Mouse (Mus musculus) heart, embryonic 11.5 days (tissue): ENCODE data around the gene Erich4. TPM values are rescaled to one million over a fixed set of nuclear protein-coding genes. Genes with fewer than 3 reads are reported as not detected.

ENCODE experiments used
- ATAC-seq: fragments of 200-750 bp; cut with Nextera tagmentation; replicated peaks from 2 replicates; pipeline ENCODE4 v1.8.0; 2017; ENCODE audit warnings: moderate library complexity; ENCODE audit not compliant: insufficient number of reproducible peaks, low FRiP score, low TSS enrichment
- H3K27ac ChIP-seq: fragments of 300-500 bp; sonication (generic); 2 replicates; pipeline ENCODE4 v1.5.1; 2014; ENCODE audit warnings: mild to moderate bottlenecking, low read depth, low read length
- H3K27me3 ChIP-seq: fragments of 300-500 bp; sonication (generic); 2 replicates; pipeline ENCODE4 v1.6.1; 2014; ENCODE audit warnings: mild to moderate bottlenecking, low read length, mixed read lengths; ENCODE audit not compliant: control insufficient read depth, insufficient read depth
- H3K36me3 ChIP-seq: fragments of 300-500 bp; sonication (generic); 2 replicates; pipeline ENCODE4 v1.6.1; 2014; ENCODE audit warnings: mild to moderate bottlenecking, low read length, moderate library complexity, mixed read lengths; ENCODE audit not compliant: control insufficient read depth, insufficient read depth
- H3K4me1 ChIP-seq: fragments of 300-500 bp; sonication (generic); 2 replicates; pipeline ENCODE4 v1.6.1; 2014; ENCODE audit warnings: low read length; ENCODE audit not compliant: control insufficient read depth, insufficient read depth
- H3K4me2 ChIP-seq: fragments of 300-500 bp; sonication (generic); 2 replicates; pipeline ENCODE4 v1.6.1; 2014; ENCODE audit warnings: mild to moderate bottlenecking, moderate library complexity
- H3K4me3 ChIP-seq: fragments of 300-500 bp; sonication (generic); 2 replicates; pipeline ENCODE4 v1.5.1; 2014; ENCODE audit warnings: low read depth, low read length
- H3K9ac ChIP-seq: fragments of 300-500 bp; sonication (generic); 2 replicates; pipeline ENCODE4 v1.6.1; 2014; ENCODE audit warnings: mild to moderate bottlenecking, low read depth, low read length, moderate library complexity
- H3K9me3 ChIP-seq: fragments of 300-500 bp; sonication (generic); replicated peaks from 2 replicates; pipeline ENCODE4 v1.6.1; 2016; ENCODE audit warnings: low read length; ENCODE audit not compliant: control insufficient read depth
- WGBS: fragments of 180-500 bp; shearing (Covaris S2); extraction: QIAGEN DNeasy Blood & Tissue Kit; methylation state at CpG from one replicate; pipeline ENCODE4 v1.1.7; 2014; ENCODE audit not compliant: insufficient replicate concordance; 5-methylcytosine and 5-hydroxymethylcytosine counted together
- polyA plus RNA-seq: library from polyadenylated mRNA; unstranded; fragments of >200 nt; fragmentation: Nextera tagmentation; extraction: Ambion mirVana; gene quantifications from 2 replicates; pipeline ENCODE4 v1.2.1, GENCODE M21; 2014

Gene Erich4
- polyA plus RNA-seq, 1 experiment from 2014 or later, result not detected

DNA sequence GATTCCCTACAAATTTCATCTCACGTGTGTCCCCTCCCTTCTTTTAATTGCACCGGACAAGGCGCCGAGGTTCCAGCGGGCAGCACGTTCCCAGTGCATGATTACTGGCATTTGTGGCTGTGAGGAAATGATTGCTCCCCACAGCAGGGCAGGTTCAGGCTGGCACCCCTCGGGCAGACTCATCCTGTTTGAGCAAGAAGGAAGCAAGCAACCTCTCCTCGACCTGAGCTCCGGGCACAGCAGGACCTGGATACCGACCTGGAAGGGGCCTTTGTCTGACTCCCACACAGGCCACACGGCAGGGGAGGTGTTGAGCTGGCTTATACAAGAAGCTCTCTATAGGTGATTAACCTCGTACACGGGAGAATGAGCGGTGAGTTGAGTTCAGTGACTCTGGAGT lies 29.4 kb upstream of the Erich4 start:
- Histone ChIP-seq H3K4me3 (no peak overlapping the region), H3K9me3 (no peaks in the 10 kb centered on the region), H3K36me3 (no peaks in the 10 kb centered on the region; the same call in 1 of the 2 replicates), H3K4me1 (no peaks in the 10 kb centered on the region; the same call in 1 of the 2 replicates), H3K4me2 (no peak overlapping the region), H3K27ac (no peak overlapping the region), H3K9ac (no peak overlapping the region), H3K27me3 (no peaks in the 10 kb centered on the region)
- ATAC-seq, result no peak
- 69% methylated on average over 14 of the region's 14 CpGs for WGBS

DNA sequence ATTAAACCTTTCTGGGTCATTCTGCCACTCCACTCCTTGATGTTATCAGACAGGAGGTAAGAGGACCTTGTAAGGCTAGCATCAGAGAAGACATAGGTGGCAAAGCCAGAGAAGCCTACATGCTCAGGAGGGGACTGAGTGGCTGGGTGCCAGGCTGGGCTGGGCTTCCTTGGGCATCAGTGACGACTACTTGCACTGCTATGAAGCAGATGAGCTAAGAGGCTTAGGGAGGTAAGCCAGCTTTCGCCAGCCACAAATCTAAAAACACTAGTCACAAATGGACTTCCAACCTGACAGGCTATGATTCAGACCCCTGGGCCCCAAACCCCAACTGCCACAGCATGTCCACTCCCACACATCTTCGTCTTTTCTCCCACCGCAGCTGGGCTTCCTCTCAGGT lies 28.9 kb upstream of the Erich4 start:
- 82% methylated on average over 4 of the region's 4 CpGs for WGBS
- Histone ChIP-seq H3K9me3 (no peaks in the 10 kb centered on the region), H3K4me2 (no peak overlapping the region), H3K4me3 (no peak overlapping the region), H3K27me3 (no peaks in the 10 kb centered on the region), H3K36me3 (no peaks in the 10 kb centered on the region; the same call in 1 of the 2 replicates), H3K27ac (no peak overlapping the region), H3K9ac (no peak overlapping the region), H3K4me1 (no peaks in the 10 kb centered on the region; the same call in 1 of the 2 replicates)
- ATAC-seq, result no peak

DNA sequence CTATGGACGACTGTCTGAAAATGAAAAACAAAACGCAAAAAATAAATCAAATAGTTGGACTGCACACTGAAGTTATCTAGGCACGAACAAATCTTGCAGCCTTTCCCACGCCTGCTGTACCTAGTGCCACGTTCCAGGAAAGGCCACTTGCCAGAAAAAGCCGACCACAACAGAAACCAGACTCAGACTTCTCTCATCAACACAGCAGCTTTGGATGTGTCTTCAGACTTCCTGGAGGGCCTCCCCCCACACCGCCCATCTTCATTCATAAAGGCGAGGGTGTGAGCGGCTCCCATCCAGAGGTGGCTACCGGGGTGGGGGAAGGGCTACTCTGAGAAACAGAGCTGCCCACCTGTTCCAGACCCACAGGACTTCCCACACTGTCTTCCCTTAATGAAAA lies 28.4 kb upstream of the Erich4 start:
- Histone ChIP-seq H3K27ac (no peak overlapping the region), H3K4me3 (no peak overlapping the region), H3K36me3 (no peaks in the 10 kb centered on the region; the same call in 1 of the 2 replicates), H3K27me3 (no peaks in the 10 kb centered on the region), H3K9ac (no peak overlapping the region), H3K4me2 (no peak overlapping the region), H3K4me1 (peaks cover under 1% of the 10 kb centered on the region; the same call in 1 of the 2 replicates), H3K9me3 (no peaks in the 10 kb centered on the region)
- 73% methylated on average over 10 of the region's 10 CpGs for WGBS
- no peak for ATAC-seq

DNA sequence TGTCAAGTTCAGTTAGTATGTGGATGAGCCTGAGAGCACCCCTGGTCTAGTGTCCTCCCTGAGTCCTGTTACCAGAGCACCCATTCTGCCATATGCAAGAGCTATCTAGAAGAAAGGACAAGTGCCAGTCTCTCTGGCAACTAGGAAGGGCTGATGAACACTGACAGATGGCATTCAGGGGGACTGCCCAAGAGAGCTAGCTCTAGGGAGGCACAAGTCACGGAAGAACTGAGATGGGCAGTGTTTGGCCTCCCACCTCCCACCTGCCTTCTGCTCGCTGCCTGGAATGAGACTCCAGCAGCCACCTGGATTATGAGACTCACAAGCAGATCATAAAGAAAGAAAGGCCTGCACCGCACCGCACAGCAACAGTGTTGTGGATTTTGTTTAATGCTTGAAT lies 24.1 kb upstream of the Erich4 start:
- WGBS, result 85% methylated on average over 4 of the region's 4 CpGs
- no peak for ATAC-seq
- Histone ChIP-seq H3K4me1 (peaks cover 6% of the 10 kb centered on the region; the same call in 1 of the 2 replicates), H3K9me3 (no peaks in the 10 kb centered on the region), H3K9ac (no peak overlapping the region), H3K4me3 (no peak overlapping the region), H3K27me3 (no peaks in the 10 kb centered on the region), H3K27ac (no peak overlapping the region), H3K4me2 (no peak overlapping the region), H3K36me3 (no peaks in the 10 kb centered on the region; the same call in 1 of the 2 replicates)

DNA sequence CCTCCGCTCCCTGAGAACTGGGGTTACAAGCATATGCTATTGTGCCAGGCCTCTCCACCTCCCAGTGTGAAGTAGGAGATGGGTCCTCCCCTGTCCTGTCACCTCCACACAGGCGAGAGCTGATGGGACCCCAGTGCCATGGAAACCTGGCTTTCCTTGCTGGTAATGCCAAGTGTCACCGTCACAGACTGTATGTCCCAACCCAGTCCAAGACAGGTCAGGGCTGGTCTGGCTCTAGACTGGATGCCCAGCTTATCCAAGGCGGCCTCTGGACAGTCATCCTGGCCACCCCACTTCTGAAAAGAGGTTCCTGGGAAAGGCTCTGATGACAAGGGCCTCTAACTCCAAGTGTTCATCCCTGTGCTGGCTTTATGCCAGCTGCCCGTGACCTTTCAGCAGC lies 21.4 kb upstream of the Erich4 start:
- Histone ChIP-seq H3K4me2 (no peak overlapping the region), H3K27ac (no peak overlapping the region), H3K4me3 (no peak overlapping the region), H3K9ac (no peak overlapping the region; the same call in 1 of the 2 replicates), H3K36me3 (no peaks in the 10 kb centered on the region), H3K27me3 (no peaks in the 10 kb centered on the region), H3K4me1 (peaks cover 6% of the 10 kb centered on the region; the same call in 1 of the 2 replicates), H3K9me3 (no peaks in the 10 kb centered on the region)
- WGBS, result 76% methylated on average over 5 of the region's 5 CpGs
- ATAC-seq, result no peak

DNA sequence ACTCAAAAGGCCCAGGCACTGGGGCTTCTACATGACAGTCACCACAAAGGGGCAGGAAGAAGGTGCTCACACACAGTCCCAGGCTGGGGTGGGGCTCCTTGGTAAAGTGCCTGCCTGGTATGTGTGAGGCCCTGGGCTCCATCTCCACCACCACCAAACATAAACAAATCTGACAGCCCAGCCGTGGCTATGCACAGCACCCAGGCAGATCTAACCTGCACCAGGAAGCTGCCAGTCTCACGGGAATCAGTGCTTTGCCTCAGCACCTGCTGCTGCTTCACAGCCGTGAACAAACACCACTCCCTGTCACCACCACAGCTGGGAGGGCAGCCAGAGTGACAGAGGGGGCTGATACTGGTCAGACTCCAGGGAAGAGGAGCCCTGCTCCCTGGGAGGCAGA lies 20.7 kb upstream of the Erich4 start:
- Histone ChIP-seq H3K4me2 (no peak overlapping the region), H3K27ac (no peak overlapping the region), H3K9me3 (no peaks in the 10 kb centered on the region), H3K9ac (no peak overlapping the region), H3K27me3 (no peaks in the 10 kb centered on the region), H3K4me3 (no peak overlapping the region), H3K4me1 (peaks cover 6% of the 10 kb centered on the region; the same call in 1 of the 2 replicates), H3K36me3 (no peaks in the 10 kb centered on the region)
- 27% methylated on average over 3 of the region's 3 CpGs for WGBS
- ATAC-seq, result no peak

DNA sequence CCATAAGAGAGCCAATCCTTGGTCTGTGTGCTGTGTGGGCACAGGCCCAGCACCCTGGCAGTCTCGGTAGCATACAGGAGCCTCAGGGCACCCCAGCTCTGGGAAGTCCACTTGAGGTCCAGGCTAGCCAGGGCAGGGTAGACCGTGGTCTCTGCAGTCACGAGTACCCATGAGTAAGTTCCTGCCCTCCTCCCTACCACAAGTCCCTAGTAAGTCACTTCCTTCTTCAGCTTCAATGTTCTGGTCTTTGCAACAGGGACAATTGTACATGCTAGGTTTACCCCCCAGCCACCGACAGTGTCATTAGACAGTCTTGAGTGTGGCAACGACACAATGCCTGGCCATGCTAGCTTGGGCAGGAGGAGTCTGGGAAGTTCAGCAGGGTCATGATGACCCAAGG lies 17.0 kb upstream of the Erich4 start:
- 69% methylated on average over 5 of the region's 5 CpGs for WGBS
- ATAC-seq, result no peak
- H3K27me3 ChIP-seq, result 0 out of 2 replicates have a peak, but pooled peaks cover 2% of the 10 kb centered on the region
- no peaks in the 10 kb centered on the region; the same call in 1 of the 2 replicates for H3K36me3 ChIP-seq
- no peak overlapping the region for H3K4me3 ChIP-seq
- no peak overlapping the region for H3K9ac ChIP-seq
- H3K27ac ChIP-seq, result no peak overlapping the region
- H3K9me3 ChIP-seq, result no peaks in the 10 kb centered on the region
- H3K4me2 ChIP-seq, result no peak overlapping the region
- H3K4me1 ChIP-seq, result peaks cover 9% of the 10 kb centered on the region

DNA sequence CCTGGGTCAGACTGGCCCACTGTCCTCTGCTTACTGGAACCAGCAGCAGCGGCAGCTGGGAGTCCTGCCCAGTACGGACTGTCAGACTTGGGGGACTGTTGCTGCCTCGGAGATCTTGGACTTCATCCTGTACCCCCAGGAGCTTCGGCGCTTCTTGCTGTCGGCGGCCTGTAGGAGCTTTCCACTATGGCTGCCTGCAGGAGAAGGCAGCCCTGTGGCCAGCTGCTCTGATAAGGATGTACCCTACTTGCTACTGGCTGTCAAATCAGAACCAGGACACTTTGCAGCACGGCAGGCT lies 12.6 kb upstream of the Erich4 start:
- 0 out of 2 replicates have a peak, but pooled peaks cover 2% of the 10 kb centered on the region for H3K27me3 ChIP-seq
- H3K4me3 ChIP-seq, result peak overlapping the region; percentile 39; the same call in 1 of the 2 replicates
- 41% methylated on average over 8 of the region's 8 CpGs for WGBS
- H3K4me2 ChIP-seq, result peak overlapping the region; percentile 71
- no peaks in the 10 kb centered on the region for H3K9me3 ChIP-seq
- H3K27ac ChIP-seq, result no peak overlapping the region
- peak overlapping the region; percentile 25 for H3K9ac ChIP-seq
- ATAC-seq, result 0 out of 2 replicates have a peak, but pooled peaks have one; percentile 6
- peaks cover 2% of the 10 kb centered on the region; the same call in 1 of the 2 replicates for H3K36me3 ChIP-seq
- peaks cover 35% of the 10 kb centered on the region for H3K4me1 ChIP-seq
